Mouse (Mus musculus) cerebellum, adult 2 months (tissue): ENCODE results near the gene Gcm2.

ENCODE experiments used
- CTCF ChIP-seq: fragments of 200-500 bp; IDR thresholded peaks from 2 replicates; pipeline ENCODE4 v1.5.1; 2011; ENCODE audit warnings: low read depth, mild to moderate bottlenecking, control low read depth, low read length, moderate library complexity, borderline replicate concordance; ENCODE audit not compliant: insufficient read depth
- POLR2A ChIP-seq: fragments of 200-500 bp; IDR thresholded peaks from 2 replicates; pipeline ENCODE4 v1.6.1; 2011; ENCODE audit warnings: low read length, control low read depth, borderline replicate concordance; ENCODE audit not compliant: insufficient read depth

DNA sequence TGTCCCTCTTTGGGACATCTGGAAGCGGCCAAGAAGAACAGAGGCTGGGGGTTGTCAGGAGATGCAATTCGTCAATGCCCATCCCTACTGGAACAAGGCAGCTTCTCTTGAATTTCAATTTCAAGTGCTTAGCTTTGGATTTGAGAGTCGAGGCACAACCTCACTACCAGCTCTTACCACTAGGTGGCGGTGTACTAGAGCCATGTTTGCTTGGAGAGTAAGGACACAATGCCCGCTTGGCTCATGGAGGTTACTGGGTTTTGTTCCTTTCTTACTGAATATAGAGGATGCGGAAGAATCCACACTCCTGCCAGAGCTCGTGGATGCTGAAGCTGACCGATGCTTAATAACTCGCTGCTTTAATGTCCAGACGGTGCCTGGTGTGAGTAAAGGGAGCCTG, 35.4 kb upstream of the Gcm2 start:
- TF ChIP-seq POLR2A (no peak), CTCF (peak; percentile 73)
